Mouse (Mus musculus): ENCODE data around the gene Cpsf6. TPM values are rescaled to one million over a fixed set of nuclear protein-coding genes. Genes with fewer than 3 reads are reported as not detected.

Gene Cpsf6
- polyA plus RNA-seq, 1 experiment from 2014 or later, result 231 TPM

DNA sequence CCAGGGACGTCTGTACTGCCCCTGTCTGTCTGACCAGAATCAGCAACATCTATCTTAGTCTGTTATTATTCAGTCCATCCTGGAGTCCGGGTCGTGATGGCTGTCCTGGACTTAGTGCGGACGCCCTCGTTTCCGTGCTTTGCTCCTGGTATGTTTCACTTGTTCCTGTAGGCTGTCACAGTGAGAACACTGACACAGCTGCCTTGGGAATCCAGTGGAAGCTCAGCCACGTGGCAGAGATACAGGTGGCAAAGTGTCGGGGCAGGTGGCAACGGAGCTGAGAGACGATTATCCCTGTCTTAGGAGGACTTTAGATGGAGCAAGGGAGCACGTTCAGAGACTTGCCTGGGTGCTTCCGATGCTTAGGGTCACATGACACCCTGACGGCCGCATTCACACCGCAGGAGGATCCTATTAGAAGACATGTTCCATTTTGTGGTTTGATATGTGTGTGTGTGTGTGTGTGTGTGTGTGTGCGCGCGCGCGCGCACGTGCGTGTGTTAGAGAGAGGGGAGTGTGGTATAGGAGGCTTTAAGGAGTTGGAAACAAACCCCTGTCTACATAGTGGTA, 38.9 kb upstream of the Cpsf6 start:
- no peaks in the 10 kb centered on the region for H3K36me3 ChIP-seq
- 50% methylated on average over 24 of the region's 24 CpGs for WGBS
- H3K4me2 ChIP-seq (replicated peaks), result peak overlapping the region; percentile 48
- H3K4me1 ChIP-seq, result peaks cover 15% of the 10 kb centered on the region
- H3K9me3 ChIP-seq (replicated peaks), result no peaks in the 10 kb centered on the region
- H3K27me3 ChIP-seq, result no peaks in the 10 kb centered on the region; the same call in 1 of the 2 replicates
- H3K9ac ChIP-seq, result no peak overlapping the region
- no peak overlapping the region for H3K27ac ChIP-seq
- ATAC-seq (ENCODE audit: low FRiP score), result peak; percentile 20
- peak overlapping the region; percentile 8; the same call in 1 of the 2 replicates for H3K4me3 ChIP-seq

DNA sequence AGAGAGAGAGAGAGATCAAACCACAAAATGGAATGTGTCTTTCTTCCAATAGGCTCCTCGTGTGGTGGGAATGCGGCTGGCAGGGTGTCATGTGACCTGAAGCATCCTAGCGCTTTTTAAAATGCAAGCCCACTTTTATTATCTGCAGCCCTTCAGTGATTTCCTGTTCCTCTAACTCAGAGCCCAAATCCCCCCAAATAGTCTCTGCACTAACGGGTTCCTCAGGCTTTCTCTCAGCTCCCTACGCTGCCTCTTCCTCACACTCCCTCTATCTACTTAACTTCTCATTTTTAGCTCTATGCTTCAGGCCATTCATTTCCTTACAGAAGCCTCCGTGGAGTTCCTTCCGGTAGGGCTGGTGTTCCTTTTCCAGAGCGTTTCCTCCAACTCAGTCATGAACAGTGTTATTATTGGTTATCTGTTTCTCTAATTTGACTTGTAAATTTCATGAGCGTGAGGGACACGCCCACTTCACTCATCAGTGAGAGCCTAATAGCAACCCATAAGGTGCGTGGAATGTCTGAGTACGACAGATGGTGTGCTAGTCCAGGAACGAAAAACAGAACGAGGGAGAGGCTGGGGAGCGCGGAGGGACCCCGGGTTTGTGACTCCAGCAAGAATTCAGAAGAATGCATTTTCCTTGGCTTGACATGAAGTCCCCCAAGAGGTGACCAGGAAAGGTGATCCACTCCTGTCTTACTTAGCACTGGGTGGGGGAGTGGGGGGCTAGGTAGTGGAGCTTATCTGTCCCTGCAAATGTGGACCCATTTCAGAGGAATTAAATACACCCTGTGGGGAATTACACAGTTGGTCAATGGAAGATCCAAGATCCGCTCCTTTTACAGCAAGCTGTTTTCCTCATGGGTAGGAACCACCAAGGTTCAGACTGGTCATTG, 38.2 kb upstream of the Cpsf6 start:
- no peaks in the 10 kb centered on the region for H3K27me3 ChIP-seq
- H3K27ac ChIP-seq, result 0 out of 2 replicates have a peak overlapping the region, but pooled peaks have one; percentile 12
- H3K4me1 ChIP-seq, result peaks cover 15% of the 10 kb centered on the region
- H3K36me3 ChIP-seq, result no peaks in the 10 kb centered on the region
- no peak overlapping the region for H3K9ac ChIP-seq
- H3K9me3 ChIP-seq (replicated peaks), result no peaks in the 10 kb centered on the region
- peak; percentile 74 for ATAC-seq (ENCODE audit: low FRiP score)
- H3K4me3 ChIP-seq, result peak overlapping the region; percentile 17
- H3K4me2 ChIP-seq (replicated peaks), result peak overlapping the region; percentile 48
- WGBS, result 25% methylated on average over 18 of the region's 18 CpGs

DNA sequence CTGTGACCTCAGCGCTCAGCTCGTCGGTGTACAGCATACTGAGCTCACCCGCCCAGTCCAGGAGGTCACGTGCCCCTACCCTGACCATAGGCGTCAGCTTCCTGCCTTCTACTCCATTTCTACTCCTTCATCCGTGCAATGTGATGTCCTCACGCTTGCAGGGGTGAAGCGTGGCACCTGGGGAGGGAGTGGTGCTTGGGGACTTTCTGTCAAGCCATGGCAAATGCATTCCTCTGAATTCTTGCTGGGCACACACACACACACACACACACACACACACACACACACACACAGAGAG, 37.6 kb upstream of the Cpsf6 start:
- Histone ChIP-seq H3K27me3 (no peaks in the 10 kb centered on the region), H3K27ac (0 out of 2 replicates have a peak overlapping the region, but pooled peaks have one; percentile 12), H3K4me1 (peaks cover 15% of the 10 kb centered on the region), H3K4me3 (peak overlapping the region; percentile 17), H3K9ac (no peak overlapping the region), H3K9me3 (replicated peaks) (no peaks in the 10 kb centered on the region), H3K36me3 (no peaks in the 10 kb centered on the region), H3K4me2 (replicated peaks) (peak overlapping the region; percentile 48)
- peak; percentile 38; the same call in 1 of the 2 replicates for ATAC-seq (ENCODE audit: low FRiP score)
- WGBS, result 61% methylated on average over 9 of the region's 9 CpGs

DNA sequence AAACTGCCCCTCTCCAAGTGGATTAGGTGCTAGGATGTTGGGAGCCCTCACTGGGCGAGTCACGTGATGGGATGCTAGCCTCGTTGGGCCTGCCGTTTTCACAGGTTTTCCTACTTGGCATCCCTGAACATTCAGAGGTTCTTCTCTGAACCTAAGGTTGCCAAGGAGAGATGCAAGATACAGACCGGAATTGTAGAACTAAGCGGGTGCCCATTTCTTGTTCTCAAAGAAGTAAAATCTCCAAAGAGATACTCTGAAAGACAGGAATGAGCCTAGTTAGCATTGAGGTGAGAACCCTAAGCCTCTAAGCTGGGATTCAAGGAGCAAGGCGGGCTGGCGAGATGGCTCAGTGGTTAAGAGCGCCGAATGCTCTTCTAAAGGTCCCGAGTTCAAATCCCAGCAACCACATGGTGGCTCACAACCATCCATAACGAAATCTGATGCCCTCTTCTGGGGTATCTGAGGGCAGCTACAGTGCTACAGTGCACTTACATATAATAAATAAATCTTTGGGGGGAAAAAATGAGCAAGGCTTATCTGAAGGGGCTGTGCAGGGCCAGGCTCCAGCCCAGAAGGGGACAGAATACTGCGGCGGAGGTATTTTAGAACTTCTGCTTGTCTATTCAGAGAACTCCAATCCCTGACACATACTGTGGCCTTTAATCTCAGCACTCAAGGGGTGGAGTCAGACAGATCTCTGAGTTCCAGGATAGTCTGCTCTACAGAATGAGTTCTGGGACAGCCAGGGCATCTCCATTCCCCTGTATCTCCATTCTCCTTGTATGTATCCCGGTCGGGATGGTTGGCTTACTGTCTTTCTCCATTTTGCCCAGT, 37.0 kb upstream of the Cpsf6 start:
- Histone ChIP-seq H3K9ac (no peak overlapping the region), H3K36me3 (no peaks in the 10 kb centered on the region), H3K4me3 (no peak overlapping the region), H3K4me2 (replicated peaks) (peak overlapping the region; percentile 48), H3K4me1 (peaks cover 17% of the 10 kb centered on the region), H3K27me3 (no peaks in the 10 kb centered on the region), H3K9me3 (replicated peaks) (no peaks in the 10 kb centered on the region), H3K27ac (no peak overlapping the region)
- no peak for ATAC-seq (ENCODE audit: low FRiP score)
- 84% methylated on average over 16 of the region's 16 CpGs for WGBS

DNA sequence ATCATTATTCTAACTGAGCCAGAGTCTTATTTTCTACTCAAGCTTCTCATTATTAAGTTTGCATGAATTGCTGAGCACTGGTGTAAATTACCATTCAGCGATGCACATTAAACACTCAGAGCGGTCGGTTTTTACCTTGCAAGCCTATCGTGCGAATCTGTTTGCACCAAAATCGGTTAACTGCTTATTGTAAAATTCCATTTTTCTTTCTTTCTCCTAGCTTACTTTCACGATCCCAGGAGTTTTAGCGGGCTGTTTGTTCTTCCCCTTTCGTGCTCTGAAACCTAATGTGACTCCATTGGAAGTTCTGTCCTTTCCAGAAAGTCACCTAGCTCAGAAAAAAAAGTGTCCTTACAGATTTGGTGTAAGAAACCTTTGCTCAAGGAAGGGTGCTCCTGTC, 36.3 kb upstream of the Cpsf6 start:
- Histone ChIP-seq H3K27ac (no peak overlapping the region), H3K27me3 (no peaks in the 10 kb centered on the region), H3K4me1 (peaks cover 23% of the 10 kb centered on the region), H3K4me3 (no peak overlapping the region), H3K9ac (no peak overlapping the region), H3K9me3 (replicated peaks) (no peaks in the 10 kb centered on the region), H3K36me3 (no peaks in the 10 kb centered on the region), H3K4me2 (replicated peaks) (no peak overlapping the region)
- WGBS, result 87% methylated on average over 9 of the region's 9 CpGs
- ATAC-seq (ENCODE audit: low FRiP score), result no peak

DNA sequence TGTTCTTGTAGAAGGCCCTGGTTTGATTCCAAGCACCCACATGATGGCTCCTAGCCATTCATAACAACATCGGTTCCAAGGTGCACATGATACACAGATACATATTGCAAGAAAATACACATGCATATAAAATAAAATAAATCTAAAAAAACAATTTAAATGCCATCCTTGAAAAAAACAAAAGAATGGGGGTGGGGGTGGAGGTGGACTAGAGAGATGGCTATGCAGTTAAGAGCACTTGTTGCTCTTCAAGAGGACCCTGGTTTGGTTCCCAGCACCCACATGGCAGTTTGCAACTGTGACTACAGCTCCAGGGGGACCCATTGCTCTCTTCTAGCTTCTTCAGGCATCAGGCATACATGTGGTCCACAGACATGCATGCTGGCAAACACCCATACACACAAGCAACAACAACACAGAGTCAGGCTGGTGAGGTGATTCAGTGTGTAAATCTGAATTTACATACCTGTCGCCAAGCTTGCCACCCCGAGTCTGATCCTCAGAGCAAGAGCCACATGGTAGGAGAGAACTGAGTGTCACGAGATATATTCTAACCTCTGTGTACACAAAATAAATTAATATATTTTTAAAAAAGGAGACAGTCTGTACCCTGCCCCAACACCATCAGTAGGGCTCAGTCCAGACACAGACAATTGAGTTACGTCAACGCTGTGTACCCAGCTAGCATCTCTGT, 35.7 kb upstream of the Cpsf6 start:
- Histone ChIP-seq H3K9me3 (replicated peaks) (no peaks in the 10 kb centered on the region), H3K9ac (no peak overlapping the region), H3K27me3 (no peaks in the 10 kb centered on the region), H3K4me2 (replicated peaks) (no peak overlapping the region), H3K4me1 (peaks cover 23% of the 10 kb centered on the region), H3K4me3 (no peak overlapping the region), H3K27ac (no peak overlapping the region), H3K36me3 (no peaks in the 10 kb centered on the region)
- 92% methylated on average over 6 of the region's 6 CpGs for WGBS
- ATAC-seq (ENCODE audit: low FRiP score), result no peak

DNA sequence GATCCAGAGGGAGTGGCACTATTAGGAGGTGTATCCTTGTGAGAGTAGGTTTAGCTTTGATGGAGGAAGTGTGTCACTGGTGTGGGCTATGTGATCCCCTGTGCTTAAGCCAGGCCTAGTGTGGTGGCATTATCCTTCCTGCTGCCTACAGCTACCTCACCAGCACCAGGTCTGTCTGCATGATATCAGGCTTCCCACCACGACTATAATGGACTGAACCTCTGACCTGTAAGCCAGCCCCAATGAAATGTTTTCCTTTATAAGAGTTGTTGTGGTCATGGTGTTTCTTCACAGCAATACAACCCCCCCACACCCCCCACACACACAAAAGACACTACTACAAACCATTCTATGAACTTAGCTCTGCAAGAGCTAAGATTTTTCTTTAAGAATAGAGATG, 34.9 kb upstream of the Cpsf6 start:
- 83% methylated on average over 1 of the region's 1 CpGs for WGBS
- Histone ChIP-seq H3K4me2 (replicated peaks) (no peak overlapping the region), H3K27ac (no peak overlapping the region), H3K4me1 (peaks cover 23% of the 10 kb centered on the region), H3K36me3 (no peaks in the 10 kb centered on the region), H3K27me3 (no peaks in the 10 kb centered on the region), H3K9ac (no peak overlapping the region), H3K9me3 (replicated peaks) (no peaks in the 10 kb centered on the region), H3K4me3 (no peak overlapping the region)
- no peak for ATAC-seq (ENCODE audit: low FRiP score)

DNA sequence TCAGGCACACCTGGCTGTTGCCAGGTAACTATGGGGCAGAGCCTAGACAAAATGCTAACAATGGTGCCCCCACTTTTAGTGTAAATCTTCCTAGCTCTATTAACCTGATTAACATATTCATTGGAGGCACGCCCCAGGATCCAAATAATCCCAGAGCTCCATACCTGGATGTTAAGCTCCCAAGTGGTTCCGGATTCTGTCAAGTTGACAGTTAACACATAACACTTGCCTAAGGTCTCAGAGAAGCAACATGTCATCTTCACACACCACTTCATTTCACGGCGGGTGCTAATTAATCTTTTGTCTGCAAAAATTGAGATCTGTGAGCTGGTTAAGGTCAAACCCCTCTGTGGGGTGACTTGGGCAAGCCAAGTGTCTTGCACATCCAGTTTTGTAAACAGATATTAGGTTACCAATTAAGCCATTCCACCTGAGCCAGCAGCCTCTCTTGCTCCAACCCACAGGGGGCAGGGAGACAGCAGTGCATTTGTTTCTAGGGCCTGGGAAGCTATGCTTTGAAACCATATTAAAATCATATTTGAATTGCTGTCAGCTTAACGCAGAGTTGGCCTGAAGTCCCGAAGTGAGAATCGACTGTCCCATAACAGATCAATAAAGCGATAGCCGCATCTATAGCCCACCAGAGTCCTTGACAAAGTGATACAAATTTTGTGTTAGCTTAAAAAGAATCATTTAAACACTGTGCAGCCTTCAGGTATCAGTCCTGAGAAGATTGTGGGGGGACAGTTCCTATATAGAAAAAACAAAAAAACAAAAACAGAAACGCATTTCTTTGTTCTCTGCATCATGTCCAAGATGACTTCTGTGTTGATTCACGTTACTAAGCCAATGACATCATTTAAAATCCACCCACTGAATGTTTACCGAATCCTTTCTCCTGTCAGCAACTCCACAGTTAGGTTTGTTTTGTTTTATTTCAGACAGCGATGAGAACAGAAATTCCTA, 34.0 kb upstream of the Cpsf6 start:
- Histone ChIP-seq H3K4me2 (replicated peaks) (no peak overlapping the region), H3K27ac (no peak overlapping the region), H3K27me3 (no peaks in the 10 kb centered on the region), H3K4me3 (no peak overlapping the region), H3K9me3 (replicated peaks) (no peaks in the 10 kb centered on the region), H3K4me1 (peaks cover 23% of the 10 kb centered on the region), H3K9ac (no peak overlapping the region), H3K36me3 (no peaks in the 10 kb centered on the region)
- ATAC-seq (ENCODE audit: low FRiP score), result no peak
- 67% methylated on average over 13 of the region's 13 CpGs for WGBS

DNA sequence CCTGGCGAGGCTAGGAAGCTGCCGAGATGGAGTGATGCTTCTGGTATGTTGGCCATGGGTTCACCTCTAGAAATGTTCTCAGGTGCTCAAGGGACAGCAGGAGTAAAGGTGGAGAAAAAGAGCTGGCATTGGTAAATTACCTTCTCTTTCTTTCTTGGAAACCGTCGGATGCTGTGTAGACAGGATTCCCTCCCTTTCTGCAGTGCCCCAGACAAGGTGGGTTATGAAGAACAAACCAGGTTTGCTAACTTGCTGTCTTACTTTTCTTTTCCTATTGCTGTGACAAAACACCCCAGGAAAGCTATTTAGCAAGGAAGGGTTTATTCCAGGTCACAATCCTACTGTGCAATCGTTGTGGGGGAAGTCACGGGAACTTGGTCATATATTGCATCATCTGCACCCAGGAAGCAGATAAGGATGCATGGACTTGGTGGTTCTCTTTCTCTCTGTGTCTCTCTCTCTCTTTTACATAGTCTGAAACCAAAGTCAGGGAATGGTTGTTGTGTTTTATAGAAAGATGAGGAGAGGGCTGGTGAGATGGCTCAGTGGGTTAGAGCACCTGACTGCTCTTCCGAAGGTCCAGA, 32.8 kb upstream of the Cpsf6 start:
- no peaks in the 10 kb centered on the region for H3K27me3 ChIP-seq
- H3K4me3 ChIP-seq, result no peak overlapping the region
- no peak overlapping the region for H3K9ac ChIP-seq
- no peaks in the 10 kb centered on the region for H3K36me3 ChIP-seq
- ATAC-seq (ENCODE audit: low FRiP score), result no peak
- no peak overlapping the region for H3K4me2 ChIP-seq (replicated peaks)
- WGBS, result 86% methylated on average over 7 of the region's 7 CpGs
- peaks cover 14% of the 10 kb centered on the region for H3K4me1 ChIP-seq
- no peaks in the 10 kb centered on the region for H3K9me3 ChIP-seq (replicated peaks)
- H3K27ac ChIP-seq, result no peak overlapping the region

DNA sequence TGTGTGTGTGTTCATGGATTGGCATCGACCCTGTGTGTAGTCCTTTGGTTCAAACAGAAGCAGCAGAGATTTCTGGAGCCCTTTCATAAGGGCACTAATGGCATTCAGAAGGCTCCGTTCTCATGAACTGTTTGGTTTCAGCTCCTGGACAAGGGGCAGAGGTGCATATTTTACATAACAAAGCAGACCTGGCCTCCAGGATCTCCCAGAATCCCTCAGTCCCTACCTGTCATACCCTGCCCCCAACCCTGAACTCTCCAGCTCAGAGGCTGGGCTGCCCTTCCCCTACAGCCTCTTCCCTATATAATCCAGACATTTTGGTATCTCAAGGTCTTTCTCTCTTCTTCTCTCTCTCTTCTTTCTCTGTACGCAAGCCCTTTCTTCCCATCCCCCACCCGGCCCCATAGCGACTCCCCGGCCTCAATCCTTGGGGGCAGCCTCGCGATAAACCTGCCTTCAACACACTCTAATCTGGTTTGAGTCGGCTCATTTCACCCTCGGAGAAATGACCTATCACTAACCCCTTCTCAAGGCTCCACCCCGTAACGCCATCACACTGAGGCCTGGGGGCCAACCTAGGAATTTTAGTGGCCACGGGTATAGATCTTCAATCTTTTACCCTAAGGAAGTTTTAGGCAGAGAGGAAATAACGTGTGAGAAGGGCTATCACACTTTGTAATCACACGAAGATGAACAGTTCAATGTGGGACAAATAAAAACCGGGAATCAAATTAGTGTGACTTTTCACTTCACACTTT, 32.1 kb upstream of the Cpsf6 start:
- H3K9me3 ChIP-seq (replicated peaks), result no peaks in the 10 kb centered on the region
- no peaks in the 10 kb centered on the region for H3K36me3 ChIP-seq
- ATAC-seq (ENCODE audit: low FRiP score), result no peak
- peaks cover 8% of the 10 kb centered on the region for H3K4me1 ChIP-seq
- H3K4me2 ChIP-seq (replicated peaks), result no peak overlapping the region
- H3K27me3 ChIP-seq, result no peaks in the 10 kb centered on the region
- no peak overlapping the region for H3K4me3 ChIP-seq
- no peak overlapping the region for H3K9ac ChIP-seq
- H3K27ac ChIP-seq, result no peak overlapping the region
- WGBS, result 36% methylated on average over 16 of the region's 16 CpGs

Measured in hindbrain, embryonic 12.5 days (tissue).